Mouse (Mus musculus) heart, adult 8-10 months (tissue): ENCODE measurements around the gene Rapsn. TPM values are rescaled to one million over a fixed set of nuclear protein-coding genes. Genes with fewer than 3 reads are reported as not detected.

Experiments used
- DNase-seq: peaks from one replicate; pipeline ENCODE4 v3.0.0; 2022; ENCODE audit warnings: low spot score
- total RNA-seq, 4 experiments: library from RNA; stranded (reverse); gene quantifications; 2 replicates each; pipeline ENCODE4 v1.2.4; 2022

The Rapsn gene
- total RNA-seq, 4 experiments from 2014 or later, result 15.4 to 19.4 (median 16.4) TPM

DNA sequence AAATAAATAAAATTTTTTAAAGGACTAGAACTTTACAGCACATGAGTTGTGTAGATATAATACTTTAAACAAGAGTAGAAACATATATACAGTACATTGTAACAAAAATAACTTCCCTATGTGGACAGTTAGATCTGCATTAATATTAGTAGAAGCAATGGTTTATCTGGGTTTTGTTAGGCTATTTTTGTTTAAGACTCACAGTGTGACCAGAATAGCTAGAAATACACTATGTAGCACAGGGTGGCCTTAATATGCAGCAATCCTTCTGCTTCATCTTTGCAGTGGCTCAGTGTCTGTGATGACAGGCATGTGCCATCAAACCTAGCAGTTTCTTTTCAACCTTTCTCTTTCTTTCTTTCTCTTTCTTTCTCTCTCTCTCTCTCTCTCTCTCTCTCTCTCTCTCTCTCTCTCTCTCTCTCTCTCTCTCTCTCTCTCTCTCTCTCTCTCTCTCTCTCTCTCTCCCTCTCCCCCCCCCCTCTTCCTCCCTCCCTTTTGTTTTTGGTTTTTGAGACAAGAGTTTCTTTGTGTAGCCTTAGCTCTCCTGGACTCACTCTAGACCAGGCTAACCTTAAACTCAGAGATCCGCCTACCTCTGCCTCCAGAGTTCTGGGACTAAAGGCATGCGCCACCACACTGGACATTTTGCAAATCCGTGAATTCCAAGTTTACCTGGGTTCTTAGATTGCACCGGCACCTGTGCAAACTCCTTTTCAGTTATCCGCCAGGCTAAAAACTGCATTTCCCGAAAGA lies 17.9 kb downstream of the Rapsn start:
- no peak for DNase-seq

DNA sequence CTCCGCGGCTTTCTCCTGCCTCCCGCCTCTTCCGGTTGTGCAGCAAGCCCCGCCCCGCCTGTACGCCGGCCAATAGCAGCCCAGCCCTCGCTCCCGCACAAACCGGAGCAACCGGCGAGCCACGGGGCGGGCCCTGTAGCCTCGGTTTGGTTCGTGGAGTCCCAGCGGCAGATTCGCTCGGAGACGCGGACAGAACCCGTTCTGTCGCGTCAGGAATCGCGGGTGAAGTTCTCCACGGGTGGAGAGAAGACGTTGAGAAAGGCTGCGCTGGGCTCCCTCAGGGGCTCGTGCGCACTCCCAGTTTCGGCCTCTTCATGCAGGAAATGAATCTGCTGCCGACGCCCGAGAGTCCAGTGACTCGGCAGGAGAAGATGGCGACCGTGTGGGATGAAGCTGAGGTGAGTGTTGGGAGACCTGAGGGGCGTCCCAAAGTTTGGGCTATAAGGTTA lies 18.5 kb downstream of the Rapsn start, which contains the start of gene Psmc3:
TSS of gene Psmc3 (plus strand) at position 76 of the 449 bp plus-strand sequence.
- DNase-seq, result peak; percentile 97

- no peak for DNase-seq
Measured at GRCm38 (mm10) chr2:91058435-91058834, 23.0 kb downstream of the Rapsn start.

- no peak for DNase-seq
Measured at GRCm38 (mm10) chr2:91059376-91059775, 24.0 kb downstream of the Rapsn start.

GRCm38 (mm10) chr2:91060544-91061355 lies 25.3 kb downstream of the Rapsn start:
- no peak for DNase-seq

DNA sequence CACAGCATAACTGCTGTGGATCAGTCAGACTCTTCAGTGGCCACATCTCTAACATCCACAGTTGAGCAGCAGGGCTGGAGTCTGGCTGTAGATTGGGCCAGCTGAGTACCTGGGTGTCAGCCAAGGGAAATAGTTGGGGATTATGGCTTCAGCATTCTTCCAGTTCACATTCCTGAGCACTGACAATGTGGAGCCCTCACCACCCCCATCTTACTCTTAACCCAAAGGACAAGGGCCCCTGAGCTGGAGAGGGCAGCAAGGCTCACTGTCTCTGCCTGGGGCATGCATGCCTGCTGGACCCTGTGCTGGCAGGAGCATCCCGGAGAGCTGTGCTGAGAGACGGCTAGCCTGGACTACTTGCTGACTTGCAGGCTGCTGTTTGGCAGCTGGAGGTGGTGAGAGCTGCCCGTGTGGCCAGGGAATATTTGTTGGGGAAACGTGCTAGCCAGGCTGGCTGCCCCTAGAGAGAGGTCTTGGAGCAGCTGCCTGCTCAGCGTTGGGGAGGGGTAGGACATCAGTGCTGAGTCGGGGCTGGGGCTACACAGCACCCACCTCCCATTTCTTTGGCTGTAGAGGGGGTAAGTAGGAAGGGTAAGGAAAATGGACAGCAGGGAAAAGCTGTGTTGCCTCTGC lies 26.5 kb downstream of the Rapsn start:
- DNase-seq, result no peak

DNA sequence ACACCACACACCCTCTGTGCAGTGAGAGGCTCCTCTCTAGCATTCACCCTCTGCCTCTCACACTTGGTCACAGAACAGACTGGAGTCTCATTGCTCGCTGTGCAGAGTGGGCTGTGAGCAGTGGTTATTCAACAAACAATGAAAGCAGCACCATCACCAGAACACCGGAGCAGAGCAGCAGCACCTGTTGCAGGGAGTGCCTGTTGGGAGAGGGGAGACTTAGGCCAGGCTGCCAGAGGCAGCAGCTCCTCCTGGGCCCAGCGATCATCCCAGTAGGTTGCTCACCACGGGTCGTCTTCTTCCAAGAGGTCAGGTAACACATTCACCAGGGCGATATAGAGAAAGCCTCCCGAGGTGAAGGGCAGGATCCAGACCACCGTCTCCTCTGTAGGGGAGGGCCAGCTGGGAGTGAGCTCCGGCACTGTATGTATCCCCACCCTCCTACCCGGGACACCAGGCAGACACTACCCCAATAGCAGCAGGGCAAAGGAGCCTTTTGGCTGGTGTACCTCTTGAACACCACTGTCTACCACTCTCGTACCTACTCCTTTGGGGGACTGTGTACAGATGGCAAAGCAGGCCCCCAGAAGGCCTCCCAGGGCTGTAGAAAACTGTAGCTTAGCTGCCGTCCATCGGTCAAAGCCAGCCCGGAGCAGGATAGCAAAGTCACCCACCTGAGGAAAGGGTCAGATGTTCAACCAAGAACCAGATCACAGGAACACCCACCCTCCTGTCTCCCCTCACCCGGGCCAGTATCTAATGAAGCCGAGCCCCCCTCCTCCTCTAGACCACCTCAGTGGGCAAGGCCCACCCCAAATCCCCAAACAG lies 27.6 kb downstream of the Rapsn start:
- no peak for DNase-seq

GRCm38 (mm10) chr2:91064211-91064610 lies 28.8 kb downstream of the Rapsn start:
- DNase-seq, result no peak

GRCm38 (mm10) chr2:91065544-91065943 lies 30.1 kb downstream of the Rapsn start:
- no peak for DNase-seq

DNA sequence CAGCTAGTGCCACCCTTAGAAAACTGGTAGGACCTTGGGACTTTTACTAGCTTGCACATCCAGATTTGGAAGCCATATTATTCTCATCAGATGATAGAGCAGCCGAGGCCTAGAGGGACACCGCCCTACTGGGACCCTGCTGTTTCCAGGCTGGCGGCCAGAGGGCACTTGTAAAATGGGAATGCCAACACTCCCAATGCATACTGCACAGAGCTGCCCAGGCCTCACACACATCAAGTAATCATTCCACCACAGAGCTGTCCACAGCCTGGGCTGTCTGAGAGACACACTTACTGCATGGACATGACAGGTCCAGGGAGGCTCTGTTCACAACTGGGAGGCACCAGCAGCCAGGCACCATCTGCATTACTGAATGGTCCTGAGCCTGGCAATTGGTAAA lies 31.0 kb downstream of the Rapsn start:
- no peak for DNase-seq

GRCm38 (mm10) chr2:91068162-91068871 lies 32.9 kb downstream of the Rapsn start:
- DNase-seq, result no peak

DNA sequence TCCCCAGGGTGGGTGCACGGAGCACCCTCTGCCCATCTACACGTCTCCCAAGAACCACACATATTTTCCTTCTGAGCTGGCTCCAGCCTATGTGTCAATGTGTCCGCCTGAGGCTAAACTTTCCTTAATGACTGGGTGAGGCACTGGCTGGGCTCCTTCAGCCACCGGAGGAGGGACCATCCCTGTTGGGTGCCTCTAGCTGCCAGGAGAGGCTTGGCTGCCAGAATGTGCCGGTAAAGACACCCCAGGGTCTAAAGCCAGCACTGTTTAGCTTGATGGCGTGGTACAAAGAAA lies 33.4 kb downstream of the Rapsn start:
- no peak for DNase-seq

GRCm38 (mm10) chr2:91069306-91070000 lies 34.0 kb downstream of the Rapsn start:
- no peak for DNase-seq

DNA sequence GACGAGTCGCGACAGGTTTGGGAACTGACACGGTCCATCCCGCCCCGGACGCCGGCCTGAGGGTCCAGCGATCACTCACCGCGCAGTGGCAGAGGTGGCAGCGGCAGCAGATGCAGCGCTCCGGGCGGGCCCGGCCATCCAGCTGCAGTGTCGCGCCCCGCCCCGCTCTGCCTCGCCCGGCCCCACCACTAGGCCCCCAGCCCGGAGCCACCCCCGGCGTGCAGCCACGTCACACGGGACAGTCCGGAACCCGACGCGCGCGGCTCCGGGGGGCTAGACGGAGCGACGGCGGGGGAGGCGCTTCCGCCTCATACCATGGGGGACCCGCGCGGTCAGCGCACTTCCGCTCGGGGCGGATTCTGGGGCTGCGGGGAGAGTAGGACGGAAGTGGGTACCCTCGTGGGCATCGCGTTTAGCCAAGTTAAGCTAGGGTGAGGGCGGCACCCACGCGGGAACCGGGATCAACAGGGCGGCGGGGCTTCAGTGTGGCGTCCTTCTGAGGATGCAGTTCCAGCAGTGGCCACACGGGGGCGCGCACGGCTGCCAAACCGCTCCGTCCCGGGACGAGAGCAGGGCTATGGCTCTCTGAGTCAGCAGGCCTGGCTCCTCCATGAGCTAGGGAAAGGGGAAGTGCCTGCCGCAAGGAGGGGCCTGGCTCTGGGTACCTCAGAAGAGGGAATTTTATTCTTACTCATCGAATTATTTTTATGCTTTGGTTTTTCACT lies 34.8 kb downstream of the Rapsn start, which contains the start of gene Slc39a13:
TSS of gene Slc39a13 (minus strand) at position 342 of the 725 bp plus-strand sequence.
- DNase-seq, result peak; percentile 96

- no peak for DNase-seq
Measured at GRCm38 (mm10) chr2:91071059-91071458, 35.6 kb downstream of the Rapsn start.

GRCm38 (mm10) chr2:91072092-91072491 lies 36.7 kb downstream of the Rapsn start:
- DNase-seq, result no peak

DNA sequence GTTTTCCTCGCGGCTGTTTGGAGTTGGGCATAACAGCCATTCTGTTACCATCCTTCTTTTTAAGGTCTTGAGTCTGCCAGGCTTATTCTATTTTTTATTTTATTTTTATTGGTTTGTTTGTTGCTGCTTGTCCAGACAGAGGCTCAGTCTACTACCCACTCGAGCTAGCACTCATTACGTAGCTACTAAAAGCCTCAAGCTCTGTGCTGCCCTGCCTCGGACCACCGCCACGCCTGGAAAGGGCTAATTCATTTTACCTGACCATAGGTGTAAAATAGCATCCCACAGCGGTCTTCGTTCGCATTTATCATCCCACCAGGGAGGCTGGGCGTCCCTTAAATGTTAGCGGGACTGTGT lies 42.5 kb downstream of the Rapsn start:
- no peak for DNase-seq

- DNase-seq, result no peak
Measured at GRCm38 (mm10) chr2:91078314-91079025, 43.0 kb downstream of the Rapsn start.

DNA sequence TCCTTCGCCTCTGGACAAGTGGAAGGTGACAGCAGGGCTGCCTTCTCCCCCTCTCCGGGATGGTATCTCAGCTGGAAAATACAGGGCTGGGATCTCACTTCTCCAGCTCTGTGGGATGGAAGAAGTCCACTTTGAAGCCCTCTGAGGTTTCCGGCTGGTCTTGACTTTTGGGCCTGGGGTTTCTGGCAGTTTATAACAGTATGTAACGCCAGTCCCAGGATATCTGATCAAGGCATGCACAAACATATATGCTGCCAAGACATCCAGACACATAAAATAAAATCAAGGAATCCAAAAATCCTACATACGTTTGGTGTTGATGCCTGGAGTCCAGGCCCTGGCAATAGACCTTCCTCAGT lies 43.6 kb downstream of the Rapsn start:
- no peak for DNase-seq
